Mouse (Mus musculus) lung, postnatal 25 days (tissue): ENCODE data around the gene Rexo4.

ENCODE experiments used
- DNase-seq: peaks from one replicate; pipeline ENCODE4 v3.0.0; 2022; ENCODE audit warnings: low spot score

Rexo4 gene

DNA sequence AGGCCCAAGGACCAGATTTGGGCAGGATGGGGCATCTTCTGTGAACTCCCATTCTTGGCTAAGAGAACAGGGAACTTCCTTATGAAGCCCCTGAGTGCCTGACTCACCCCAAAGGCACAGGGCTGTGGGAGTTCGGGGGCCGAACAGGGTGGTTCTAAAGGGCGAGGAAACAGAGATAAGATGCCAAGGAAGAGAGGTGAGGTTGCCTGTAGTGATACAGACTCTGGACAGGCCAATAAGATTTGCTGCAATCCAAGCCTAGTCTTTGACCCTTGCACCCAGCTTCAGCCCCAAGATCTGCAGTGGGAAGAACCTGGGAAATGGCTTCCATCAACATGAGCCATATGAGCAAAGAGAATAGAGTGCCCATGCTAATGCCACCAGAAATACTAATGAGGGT, 20.9 kb downstream of the Rexo4 start:
- DNase-seq = no peak

DNA sequence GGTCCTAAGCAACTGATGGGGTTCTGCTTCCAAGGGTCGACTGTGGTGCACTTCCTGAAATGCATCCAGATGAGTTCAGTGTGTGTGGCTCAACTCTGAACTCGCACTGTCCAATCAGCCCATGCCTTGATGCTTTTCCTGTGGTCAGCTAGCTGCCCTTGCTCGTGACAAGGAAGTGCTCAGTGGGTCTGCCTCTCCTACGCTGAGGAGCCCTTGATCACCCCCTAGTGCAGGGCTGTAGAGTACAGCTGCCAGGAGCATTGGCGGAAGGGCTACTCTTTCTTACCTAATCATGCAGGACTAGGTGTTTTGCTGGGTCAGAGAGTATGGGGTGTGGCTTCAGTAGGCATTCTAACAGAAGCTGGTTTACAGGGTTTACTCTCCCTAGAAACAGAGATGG, 22.6 kb downstream of the Rexo4 start:
- DNase-seq = peak; percentile 59

DNA sequence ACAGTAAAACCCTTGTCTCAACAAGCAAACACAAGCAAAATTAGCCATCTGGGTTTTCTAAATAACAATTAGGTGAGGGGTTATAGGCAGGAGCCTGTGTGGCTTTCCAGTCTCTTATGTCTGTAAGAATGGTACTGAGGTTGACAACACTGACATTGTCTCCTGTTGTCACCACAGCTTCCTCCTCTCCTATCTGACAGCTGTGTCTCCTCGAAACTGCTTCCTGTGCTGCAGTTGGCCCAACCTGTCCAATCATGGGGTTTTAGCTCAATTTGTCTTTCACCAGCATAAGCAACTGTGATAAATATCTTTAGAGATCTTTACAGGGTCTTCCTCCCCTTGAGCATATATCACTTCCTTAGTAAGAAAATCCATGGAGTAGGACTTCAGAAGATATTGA, 27.8 kb downstream of the Rexo4 start:
- no peak for DNase-seq

DNA sequence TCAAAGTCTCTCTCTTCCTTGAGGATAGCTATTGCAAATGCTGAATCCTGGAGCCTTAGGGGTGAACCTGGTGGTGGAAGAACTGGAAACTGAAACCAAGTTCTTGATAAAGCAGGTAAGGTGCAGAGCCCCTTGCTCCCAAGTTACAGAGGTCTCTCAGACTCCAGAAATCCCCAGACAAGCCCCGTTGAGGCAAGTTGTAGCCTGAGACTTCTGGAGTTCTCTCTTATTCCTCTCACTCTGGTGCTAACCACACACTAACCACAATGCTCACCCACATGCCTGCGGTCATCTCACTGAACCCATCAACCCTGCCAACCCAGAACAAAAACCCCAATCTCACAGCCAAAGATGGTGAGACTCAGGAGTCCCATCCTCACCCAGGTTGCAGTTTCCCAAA, 28.9 kb downstream of the Rexo4 start:
- DNase-seq = no peak

DNA sequence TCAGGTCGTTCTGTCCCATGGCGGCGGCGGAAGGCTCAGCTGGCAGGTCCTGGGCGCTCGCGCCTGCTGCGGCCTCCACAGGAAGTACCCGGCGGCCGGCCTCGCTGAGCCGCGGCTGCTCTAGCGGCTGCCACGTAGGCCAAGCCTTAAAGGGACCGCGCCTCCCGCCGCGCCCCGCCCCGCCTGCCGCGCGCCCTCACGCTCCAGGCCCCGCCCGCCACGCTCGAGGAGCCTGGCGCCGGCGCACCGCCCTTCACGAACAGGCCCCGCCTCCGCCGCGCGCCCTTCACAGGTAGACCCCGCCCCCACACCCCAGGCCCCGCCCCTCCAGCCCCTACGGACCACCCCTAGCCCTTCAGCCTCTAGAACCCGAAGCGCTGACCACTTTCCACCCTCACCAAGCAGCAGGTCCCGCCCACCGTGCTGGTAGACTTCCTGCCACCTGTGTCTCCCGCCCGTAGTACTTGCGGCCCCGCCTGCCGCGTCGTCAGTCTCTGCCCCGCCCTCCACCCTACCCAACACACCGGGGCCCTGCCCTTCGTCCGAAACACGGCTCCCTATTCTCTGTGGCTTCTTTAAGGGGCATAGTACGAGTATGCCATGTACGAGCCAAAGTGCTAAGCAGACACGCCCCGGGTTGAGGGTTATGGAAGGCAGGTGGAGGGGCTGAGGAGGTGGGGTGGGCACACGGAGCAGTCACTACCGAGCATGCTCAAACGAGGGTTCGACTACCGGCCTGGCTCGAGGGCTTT, 30.7 kb downstream of the Rexo4 start, which contains the start of the genes Surf4 and Stkld1:
Gene Surf4, minus strand, starts transcription at position 625 of the 752 bp plus-strand sequence.
Gene Stkld1, plus strand, starts transcription at position 744 of the 752 bp plus-strand sequence.
- peak; percentile 95 for DNase-seq

DNA sequence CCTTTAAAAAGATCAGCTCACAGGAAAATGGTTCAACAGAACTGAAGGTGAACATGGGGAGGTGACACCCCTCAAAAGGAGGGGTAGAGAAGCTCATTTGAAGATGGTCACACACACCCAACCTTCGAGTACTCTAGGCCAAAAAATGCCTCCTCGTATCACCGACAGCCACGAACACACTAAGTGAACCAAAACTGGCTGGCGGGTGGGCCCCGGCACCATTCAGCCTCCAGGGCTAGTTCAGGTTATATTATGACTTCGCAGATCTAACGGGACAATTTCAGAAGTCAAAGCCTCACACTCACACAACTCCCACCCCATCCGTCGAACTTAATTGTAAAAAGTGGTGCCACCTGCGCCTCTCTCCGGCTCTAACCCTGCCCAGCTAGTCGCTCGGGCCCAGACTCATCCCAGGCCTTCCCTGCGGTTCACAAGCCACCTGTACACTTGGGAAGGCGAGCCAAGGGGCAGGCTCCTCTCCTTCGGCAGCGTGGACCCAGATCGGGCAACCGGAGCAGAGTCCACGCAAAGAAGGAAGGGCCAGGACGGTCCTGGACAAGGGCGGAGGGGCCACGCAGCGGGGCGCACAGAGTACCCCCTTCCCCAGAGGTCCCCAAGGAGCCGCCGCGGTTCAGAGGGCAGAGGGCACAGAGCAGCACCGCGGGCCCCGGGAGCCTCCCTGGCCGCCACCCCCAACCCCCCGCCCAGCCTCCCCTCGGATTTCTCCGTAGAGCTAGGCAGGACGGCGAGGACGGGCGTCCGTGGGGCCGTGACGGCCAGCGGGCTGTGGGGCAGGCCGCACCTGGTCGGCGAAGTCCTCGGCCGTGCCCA, 31.5 kb downstream of the Rexo4 start:
- DNase-seq = peak; percentile 9

DNA sequence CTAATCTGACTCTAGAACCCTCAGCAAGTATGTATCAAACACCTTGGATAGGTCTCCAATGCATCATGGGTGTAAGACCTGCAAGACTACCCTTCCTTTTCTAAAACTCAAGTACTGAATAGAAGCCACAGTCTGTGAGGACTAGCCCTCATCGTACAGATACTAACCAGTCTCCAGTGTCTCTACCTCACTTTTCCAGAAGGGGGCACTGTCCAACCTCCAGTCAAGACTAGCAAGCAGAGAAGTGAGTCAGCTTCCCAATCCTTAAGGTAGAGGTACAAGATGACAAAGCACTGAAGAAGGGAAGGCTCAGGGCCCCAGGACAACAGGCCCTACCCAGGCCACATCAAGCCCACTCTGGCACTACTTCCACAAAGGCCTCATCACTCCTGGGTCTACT, 33.8 kb downstream of the Rexo4 start:
- peak; percentile 77 for DNase-seq

DNA sequence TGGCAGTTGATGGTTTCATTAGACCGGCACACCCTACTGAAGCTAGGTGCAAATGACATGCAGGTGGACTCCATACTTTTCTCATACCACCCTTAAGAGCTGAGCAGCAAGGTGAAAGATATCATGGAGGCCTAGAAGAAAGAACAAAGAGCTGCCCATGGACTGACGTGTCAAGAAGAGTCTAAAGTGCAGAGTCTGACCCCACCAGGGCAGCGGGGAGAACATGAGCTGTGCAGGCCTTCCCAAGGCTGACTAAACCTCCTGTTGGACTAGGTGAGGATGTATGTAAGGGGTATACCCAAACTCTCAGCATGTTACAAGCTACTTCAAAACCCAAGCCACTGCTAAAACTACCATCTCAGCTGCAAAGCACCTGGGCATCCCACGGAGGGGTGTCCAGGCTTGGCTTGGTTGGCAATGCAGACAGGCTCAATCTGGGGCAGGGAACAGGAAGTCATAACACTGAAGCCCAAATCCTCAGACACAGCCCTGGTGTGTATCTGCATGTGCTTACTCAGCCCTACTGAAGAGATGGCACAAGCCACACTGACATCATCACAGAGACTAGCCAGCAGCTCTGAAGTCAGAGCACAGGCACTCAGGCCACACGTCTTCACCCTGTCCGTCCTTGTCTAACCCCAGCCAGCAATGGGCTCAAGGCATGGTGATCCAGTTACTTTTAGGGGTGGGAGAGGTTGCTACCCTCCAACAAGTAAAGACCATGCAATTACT, 36.3 kb downstream of the Rexo4 start:
- DNase-seq = no peak

DNA sequence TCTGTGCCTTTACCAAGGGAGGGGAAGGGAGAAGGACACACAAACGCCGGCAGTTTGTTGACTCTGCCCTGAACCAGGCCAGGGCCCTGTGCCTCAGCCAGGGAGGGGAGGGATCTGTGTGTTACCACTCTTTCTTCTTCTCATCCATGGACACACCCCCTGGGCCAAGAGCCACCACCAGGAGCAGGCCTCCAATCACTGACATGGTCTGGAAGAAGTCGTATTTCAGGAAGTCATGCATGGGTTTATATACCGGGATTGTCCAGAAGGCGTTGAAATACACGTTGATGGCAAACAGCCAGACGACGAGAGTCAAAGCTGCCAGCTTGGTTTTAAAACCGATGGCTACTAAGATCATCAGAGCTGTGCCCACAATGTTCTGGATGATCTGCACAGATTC, 42.4 kb downstream of the Rexo4 start:
- no peak for DNase-seq

DNA sequence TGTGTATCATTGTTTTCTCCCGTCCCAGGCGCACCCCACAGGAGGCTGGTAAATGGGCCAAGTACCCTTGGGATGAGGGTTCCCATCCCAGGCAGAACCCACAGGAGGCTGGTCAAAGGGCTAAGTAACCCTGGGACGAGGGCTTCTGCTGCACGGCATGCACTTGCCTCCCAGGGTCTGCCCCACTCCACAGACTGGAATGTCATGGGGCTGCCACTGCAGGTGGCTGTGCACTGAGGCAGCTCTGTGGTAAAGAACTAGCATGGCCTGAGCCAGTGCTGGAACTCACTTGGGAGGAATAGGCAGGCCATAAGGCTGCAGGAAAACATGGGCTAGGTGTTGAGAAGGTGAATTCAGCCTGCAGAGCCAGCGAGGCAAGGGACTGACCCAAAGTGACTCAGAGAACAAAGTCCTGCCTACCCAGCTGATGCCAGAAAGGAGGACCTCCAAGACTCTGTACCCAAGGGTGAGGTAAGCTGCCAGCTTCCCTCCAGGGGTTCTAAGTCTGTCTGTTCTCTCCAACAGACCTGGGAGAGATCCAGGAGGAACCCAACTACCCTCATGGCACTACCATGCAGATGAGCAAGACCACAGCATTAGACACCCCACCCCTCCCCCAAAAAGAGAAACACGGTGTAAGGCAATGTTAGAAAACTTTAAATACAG, 43.9 kb downstream of the Rexo4 start:
- no peak for DNase-seq

DNA sequence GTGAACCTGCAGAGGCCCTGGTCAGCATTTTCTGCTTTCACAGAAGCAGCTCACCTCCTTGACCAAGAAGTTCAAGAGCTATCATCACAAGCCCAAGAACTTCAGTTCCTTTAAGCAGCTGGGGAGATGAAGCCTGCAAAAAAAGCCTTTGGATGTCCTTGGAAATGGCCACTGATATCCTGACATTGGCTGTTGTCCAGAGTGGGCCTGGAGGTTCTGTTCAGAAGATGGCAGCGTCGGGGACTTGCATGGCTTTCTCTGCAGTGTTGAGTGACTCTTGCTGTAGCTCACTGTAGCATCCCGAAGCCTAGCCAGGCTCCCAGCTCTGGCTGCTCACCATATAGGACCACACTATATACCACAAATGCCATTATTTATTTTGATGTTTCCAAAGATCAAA, 44.5 kb downstream of the Rexo4 start:
- no peak for DNase-seq

DNA sequence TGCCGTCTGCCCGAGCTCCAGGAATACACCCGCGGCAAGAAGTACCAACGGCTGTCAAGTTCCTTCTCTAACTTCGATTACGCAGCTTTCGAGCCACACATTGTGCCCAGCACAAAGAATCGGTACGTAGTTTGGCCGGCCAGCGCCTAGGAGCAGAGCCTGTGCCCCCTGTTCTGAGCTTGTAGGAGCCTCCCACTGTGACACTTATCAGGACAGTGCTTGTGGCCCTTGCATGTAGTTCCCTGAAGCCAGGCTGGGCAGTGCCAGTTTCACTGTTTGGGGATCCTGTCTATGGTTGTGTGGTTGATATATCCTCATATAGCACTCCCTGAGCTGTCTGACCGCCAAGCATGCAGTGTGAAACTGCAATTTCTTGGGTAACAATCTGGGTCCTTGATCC, 47.4 kb downstream of the Rexo4 start:
- DNase-seq = no peak

DNA sequence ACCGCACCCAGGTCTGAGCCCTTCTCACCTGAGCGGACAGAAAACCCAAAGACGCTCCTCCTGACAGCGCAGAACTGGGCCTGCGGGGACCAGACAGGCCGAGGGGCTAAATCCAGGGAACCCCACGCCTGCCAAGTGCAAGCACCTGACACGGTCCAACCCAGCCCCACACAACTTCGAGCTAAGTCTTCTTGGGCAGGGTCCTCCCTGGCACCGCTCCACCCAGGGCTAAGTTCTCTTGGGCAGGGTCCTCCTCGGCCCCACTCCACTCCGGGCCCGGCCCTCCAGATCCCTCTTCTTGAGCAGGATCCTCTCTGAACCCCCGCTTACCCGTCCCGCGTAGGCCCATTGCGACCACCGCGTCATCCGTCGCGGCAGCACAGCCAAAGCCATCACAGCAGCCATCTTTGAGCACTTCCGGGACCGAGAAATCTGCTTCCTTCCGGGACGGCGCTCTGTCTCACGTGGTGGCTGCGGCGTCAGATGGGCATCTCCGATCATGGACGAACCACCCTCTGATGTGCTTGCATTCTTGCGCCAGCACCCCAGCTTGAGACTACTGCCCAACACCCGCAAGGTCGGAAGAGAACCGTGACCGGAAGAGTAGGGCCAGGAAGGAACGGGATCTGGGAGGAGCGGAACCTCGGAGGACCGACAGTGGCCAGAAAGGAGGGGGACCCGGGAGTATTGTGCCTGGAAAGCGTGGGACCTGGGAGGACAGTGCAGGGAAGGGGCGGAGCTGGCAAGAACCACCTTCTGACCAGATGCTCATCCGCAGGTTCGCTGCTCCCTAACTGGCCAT, 48.1 kb downstream of the Rexo4 start, which contains the start of the genes Surf2 and Surf1:
Gene Surf2, plus strand, starts transcription at position 441 of the 802 bp plus-strand sequence.
Gene Surf1, minus strand, starts transcription at position 604 of the 802 bp plus-strand sequence.
- peak; percentile 83 for DNase-seq

DNA sequence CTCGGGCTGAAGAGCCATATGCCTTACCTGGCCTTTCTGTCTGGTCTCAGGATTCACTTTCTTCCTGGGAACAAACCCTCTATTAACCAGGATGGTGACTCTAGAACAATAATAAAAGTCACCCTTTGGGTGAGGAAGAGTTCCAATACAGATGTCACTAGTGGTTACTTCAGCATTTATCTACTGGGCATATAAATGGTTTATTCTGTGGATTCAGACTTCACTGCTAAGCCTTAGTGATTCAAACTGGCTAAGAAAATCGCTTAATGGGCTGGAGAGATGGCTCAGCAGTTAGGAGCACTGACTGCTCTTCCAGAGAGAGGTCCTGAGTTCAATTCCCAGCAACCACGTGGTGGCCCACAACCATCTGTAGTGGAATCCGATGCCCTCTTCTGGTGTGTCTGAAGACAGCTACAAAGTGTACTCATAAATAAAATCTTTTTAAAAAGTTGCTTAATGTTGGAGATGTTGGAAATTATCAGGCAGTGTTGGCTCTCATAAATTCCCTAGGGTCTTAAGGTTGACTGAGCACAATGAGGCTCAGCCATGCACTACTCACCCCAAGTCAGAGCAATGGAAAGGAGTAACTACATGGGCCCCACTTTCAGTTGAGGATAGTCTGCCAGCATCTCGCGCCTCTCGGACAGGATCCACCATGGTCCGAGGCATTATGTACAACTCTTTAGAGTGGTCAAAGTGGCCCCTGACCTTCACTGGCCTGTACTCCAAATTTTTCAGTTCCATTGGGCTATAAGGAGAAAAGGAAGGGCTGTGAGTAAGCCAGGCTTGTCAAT, 49.8 kb downstream of the Rexo4 start:
- no peak for DNase-seq

DNA sequence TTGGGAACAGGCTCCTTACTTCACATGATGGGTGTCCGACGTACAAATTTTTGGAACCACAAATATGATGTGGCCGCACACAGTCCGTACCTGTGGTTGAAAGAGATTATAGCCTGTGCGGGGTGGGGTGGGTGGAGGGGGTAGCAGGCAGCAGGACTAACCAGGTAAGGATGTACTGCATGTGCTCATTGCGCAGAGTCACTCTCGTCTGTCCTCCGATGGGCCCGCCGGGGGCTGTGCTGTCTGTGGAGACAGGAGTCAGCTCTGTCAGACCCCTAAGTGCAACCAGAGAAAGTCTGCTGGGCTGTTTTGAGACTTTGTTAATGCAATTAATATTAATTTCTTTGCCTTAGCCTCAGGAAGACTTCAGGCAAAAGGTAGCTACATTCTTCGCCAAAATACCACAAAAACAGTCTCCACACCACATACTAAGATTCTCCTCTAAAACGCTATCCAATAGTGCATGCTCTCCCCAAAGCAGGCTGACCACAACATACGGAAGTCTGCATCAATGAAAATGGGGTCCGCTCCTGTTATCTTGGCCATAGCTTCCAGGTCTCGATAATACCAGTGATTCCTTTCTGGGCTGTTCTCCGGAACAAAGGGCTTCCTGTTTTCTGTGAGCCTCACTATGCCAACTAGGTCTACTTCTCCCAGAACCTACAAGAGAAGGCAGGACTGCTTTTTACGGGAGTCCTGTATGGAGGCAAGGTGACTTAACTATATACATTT, 50.6 kb downstream of the Rexo4 start:
- DNase-seq = no peak

DNA sequence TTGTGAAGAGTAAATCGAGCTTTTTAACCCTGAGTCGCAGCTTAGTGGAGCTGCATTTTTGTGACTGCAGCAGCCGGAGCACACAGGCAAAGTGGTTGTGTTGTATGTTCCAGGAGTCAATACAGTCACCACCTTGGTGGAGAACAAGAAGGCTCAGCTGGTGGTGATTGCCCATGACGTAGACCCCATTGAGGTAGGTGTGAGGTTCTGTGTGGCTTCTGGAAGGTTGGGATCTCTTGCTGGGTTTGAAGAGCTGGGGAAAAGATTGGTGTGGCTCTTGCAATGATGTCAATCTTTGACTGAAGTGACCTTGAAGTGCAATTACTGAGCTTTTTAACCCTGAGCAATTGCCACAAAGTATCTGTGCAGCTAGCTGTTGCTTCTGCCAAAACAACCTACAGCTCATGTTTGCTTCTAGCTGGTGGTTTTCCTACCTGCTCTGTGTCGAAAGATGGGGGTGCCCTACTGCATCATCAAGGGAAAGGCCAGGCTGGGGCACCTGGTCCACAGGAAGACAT, 51.9 kb downstream of the Rexo4 start:
- DNase-seq = no peak

DNA sequence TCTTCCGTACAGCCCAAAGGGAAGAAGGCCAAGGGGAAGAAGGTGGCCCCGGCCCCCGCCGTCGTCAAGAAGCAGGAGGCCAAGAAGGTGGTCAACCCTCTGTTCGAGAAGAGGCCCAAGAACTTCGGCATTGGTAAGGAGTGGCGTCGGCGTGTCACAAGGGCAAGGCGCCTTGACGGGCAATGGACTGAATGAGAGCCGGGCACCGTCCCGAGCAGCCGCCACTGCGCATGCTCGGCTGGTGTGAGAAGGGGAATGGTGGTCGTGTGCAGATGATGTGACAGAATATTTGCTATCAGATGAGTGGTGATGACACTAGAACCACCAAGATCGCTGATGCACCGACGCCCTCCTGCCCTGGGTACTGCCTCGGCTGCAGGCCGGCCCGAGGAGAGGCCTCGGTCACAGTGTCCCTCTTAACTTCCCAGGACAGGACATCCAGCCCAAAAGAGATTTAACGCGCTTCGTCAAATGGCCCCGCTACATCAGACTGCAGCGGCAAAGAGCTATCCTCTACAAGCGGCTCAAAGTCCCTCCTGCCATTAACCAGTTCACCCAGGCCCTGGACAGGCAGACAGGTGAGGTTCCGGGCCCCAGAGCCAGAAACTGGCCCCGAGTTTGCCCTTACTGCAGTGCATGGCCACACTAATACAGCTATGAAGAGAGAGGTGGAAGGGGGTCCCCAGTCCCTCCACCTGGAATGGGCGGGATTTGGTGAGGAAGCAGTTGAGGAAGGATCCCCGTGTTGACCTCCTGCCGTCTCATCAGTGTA, 53.0 kb downstream of the Rexo4 start:
- DNase-seq = peak; percentile 34
